13 mouse cellular contexts compared by ENCODE assay signal in the genomic region with DNA sequence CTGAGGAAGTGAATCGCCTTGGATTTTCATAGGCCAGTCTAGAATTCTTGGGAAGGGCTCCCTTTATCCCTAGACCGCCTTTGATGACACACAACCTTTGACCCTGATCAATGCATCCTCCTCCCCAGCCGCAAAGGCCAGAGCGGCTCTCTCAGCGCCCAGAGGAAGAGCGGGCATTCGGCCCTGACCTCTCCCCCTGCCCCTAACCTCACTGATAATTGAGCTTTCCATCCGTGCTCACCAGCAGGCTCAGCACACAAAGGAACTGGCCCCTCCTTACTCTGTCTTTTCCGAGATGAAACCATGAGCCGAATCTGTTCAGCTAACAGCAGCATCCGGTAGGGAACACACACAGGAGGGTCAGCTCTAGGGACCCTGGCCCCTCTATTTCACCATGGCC.
A peak's percentile ranks its signal among the peaks of the same experiment; 100 is the strongest.
DNase-seq lines count a peak whose midpoint lies in the region; ATAC-seq lines count a peak whose summit lies in the region.
"Had no signal": no experiment of that assay in that cellular context is flagged by ENCODE, and none has a peak within 500 bp of the region (broad histone marks: within the 10 kb centered on the region; RNA-seq: fewer than 3 reads in every experiment).

No protein-coding gene starts in this region.

- H3K4me1 ChIP-seq in forebrain, embryonic 11.5 days (replicated peaks; ENCODE audit: control insufficient read depth, insufficient read depth, low read length), result peaks cover 8% of the 10 kb centered on the region
- no peaks in the 10 kb centered on the region for H3K4me1 ChIP-seq in forebrain, embryonic 16.5 days (replicated peaks; ENCODE audit: control insufficient read depth, insufficient read depth, low read length)
- no peaks in the 10 kb centered on the region; the same call in 1 of the 2 replicates for H3K4me1 ChIP-seq in hindbrain, embryonic 14.5 days (replicated peaks; ENCODE audit: control insufficient read depth, insufficient read depth, low read length)
- H3K4me1 ChIP-seq in midbrain, embryonic 15.5 days, result peaks cover 4% of the 10 kb centered on the region; the same call in 1 of the 2 replicates

- H3K36me3 ChIP-seq in forebrain, embryonic 11.5 days (ENCODE audit: control insufficient read depth, insufficient read depth, low read length), result no peaks in the 10 kb centered on the region
- no peaks in the 10 kb centered on the region for H3K36me3 ChIP-seq in forebrain, embryonic 16.5 days (ENCODE audit: control insufficient read depth, insufficient read depth)
- no peaks in the 10 kb centered on the region for H3K36me3 ChIP-seq in hindbrain, embryonic 14.5 days (replicated peaks; ENCODE audit: control insufficient read depth, insufficient read depth)
- H3K36me3 ChIP-seq in midbrain, embryonic 15.5 days (replicated peaks), result no peaks in the 10 kb centered on the region

- no peak for DNase-seq in forebrain, embryonic 11.5 days (ENCODE audit: low spot score)
- DNase-seq in ZHBTc4 (ENCODE audit: low read depth, low spot score), result peak; percentile 61
- no peak for DNase-seq in hindbrain, embryonic 14.5 days (ENCODE audit: low spot score)
- DNase-seq in right cerebral cortex, postnatal 25 days, result no peak
- DNase-seq in left cerebral cortex, adult 8-10 months (ENCODE audit: low spot score in 2 of 2), result no peak
- DNase-seq in right cerebral cortex, postnatal 10 days (ENCODE audit: low spot score in 2 of 2), result no peak
- DNase-seq: adrenal gland, adult 8-10 months; heart, postnatal 36 days; kidney, postnatal 10 days had no signal

- peak; percentile 66 for ATAC-seq in forebrain, embryonic 11.5 days (replicated peaks; ENCODE audit: low FRiP score)
- no peak for ATAC-seq in forebrain, embryonic 16.5 days
- ATAC-seq in hindbrain, embryonic 14.5 days (ENCODE audit: low FRiP score), result peak; percentile 38; the same call in 1 of the 2 replicates
- ATAC-seq in midbrain, embryonic 15.5 days (replicated peaks), result peak; percentile 51; the same call in 1 of the 2 replicates

- H3K27me3 ChIP-seq in forebrain, embryonic 11.5 days (ENCODE audit: control insufficient read depth, insufficient read depth, low read length), result no peaks in the 10 kb centered on the region
- H3K27me3 ChIP-seq in forebrain, embryonic 16.5 days (replicated peaks; ENCODE audit: control insufficient read depth, insufficient read depth, low read length), result no peaks in the 10 kb centered on the region
- H3K27me3 ChIP-seq in hindbrain, embryonic 14.5 days (ENCODE audit: control insufficient read depth, insufficient read depth, low read length), result no peaks in the 10 kb centered on the region
- no peaks in the 10 kb centered on the region for H3K27me3 ChIP-seq in midbrain, embryonic 15.5 days (replicated peaks)

- no peak overlapping the region for H3K4me2 ChIP-seq in forebrain, embryonic 11.5 days (ENCODE audit: low read depth, low read length, severe bottlenecking)
- no peak overlapping the region for H3K4me2 ChIP-seq in forebrain, embryonic 16.5 days (ENCODE audit: low read length)
- H3K4me2 ChIP-seq in hindbrain, embryonic 14.5 days (replicated peaks), result no peak overlapping the region
- H3K4me2 ChIP-seq in midbrain, embryonic 15.5 days, result no peak overlapping the region

- WGBS in forebrain, embryonic 11.5 days, result 8% methylated on average over 11 of the region's 11 CpGs
- WGBS in forebrain, embryonic 16.5 days, result 19% methylated on average over 11 of the region's 11 CpGs
- WGBS in hindbrain, embryonic 14.5 days, result 8% methylated on average over 10 of the region's 11 CpGs
- 9% methylated on average over 11 of the region's 11 CpGs for WGBS in midbrain, embryonic 15.5 days

- peak overlapping the region; percentile 23; the same call in 1 of the 2 replicates for H3K9ac ChIP-seq in forebrain, embryonic 11.5 days (ENCODE audit: low read length)
- no peak overlapping the region for H3K9ac ChIP-seq in forebrain, embryonic 16.5 days (replicated peaks; ENCODE audit: low read depth, low read length)
- no peak overlapping the region for H3K9ac ChIP-seq in hindbrain, embryonic 14.5 days
- no peak overlapping the region for H3K9ac ChIP-seq in midbrain, embryonic 15.5 days

- no peaks in the 10 kb centered on the region for H3K9me3 ChIP-seq in forebrain, embryonic 11.5 days (ENCODE audit: control insufficient read depth, low read length)
- H3K9me3 ChIP-seq in forebrain, embryonic 16.5 days (ENCODE audit: control insufficient read depth, low read length), result no peaks in the 10 kb centered on the region
- H3K9me3 ChIP-seq in hindbrain, embryonic 14.5 days (ENCODE audit: control insufficient read depth, low read length), result no peaks in the 10 kb centered on the region
- H3K9me3 ChIP-seq in midbrain, embryonic 15.5 days, result no peaks in the 10 kb centered on the region

- no peak overlapping the region for H3K27ac ChIP-seq in forebrain, embryonic 11.5 days (ENCODE audit: low read depth, low read length)
- H3K27ac ChIP-seq in forebrain, embryonic 16.5 days (ENCODE audit: low read length), result no peak overlapping the region
- no peak overlapping the region for H3K27ac ChIP-seq in hindbrain, embryonic 14.5 days
- H3K27ac ChIP-seq in midbrain, embryonic 15.5 days, result no peak overlapping the region
- H3K27ac ChIP-seq: stomach, postnatal 0 days had no signal

- no peak overlapping the region for H3K4me3 ChIP-seq in forebrain, embryonic 11.5 days (ENCODE audit: low read depth, low read length)
- no peak overlapping the region for H3K4me3 ChIP-seq in forebrain, embryonic 16.5 days (replicated peaks; ENCODE audit: low read length)
- H3K4me3 ChIP-seq in hindbrain, embryonic 14.5 days (replicated peaks; ENCODE audit: low read length), result no peak overlapping the region
- no peak overlapping the region for H3K4me3 ChIP-seq in midbrain, embryonic 15.5 days
- H3K4me3 ChIP-seq: myocyte had no signal
